Mouse (Mus musculus) brain, adult 2 months (tissue): ENCODE data around the gene Bfsp2.

Experiments
- DNase-seq: peaks from one replicate; pipeline ENCODE4 v3.0.0; 2011; ENCODE audit warnings: low read depth, low spot score

The Bfsp2 gene

GRCm38 (mm10) chr9:103480044-103480576, at the start of gene Bfsp2:
Gene Bfsp2, minus strand, starts transcription at chr9:103480420.
- peak; percentile 80 for DNase-seq

DNA sequence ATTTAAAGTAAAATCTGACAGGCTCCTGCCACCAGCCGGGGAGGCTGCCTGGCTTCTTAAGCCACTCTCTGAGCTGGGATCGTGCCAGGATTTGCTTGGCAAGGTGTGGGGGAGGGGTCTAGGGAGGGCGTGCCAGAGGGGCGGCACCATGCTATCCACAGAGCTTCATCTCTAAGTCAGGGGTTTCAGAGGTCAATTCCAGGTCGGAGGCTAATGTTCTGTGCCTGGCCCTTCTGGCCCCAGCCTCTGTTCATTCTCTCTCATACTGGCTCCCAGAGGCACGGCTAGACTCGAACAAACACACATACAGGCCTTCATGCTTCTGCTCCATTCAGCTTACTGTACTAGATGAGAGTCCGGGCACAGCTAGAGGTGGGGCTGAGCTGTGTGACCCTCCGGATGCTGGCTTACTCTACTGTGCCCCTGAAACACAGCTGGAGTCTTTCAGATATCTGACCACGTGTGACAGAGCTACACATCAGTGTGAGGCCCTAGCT, 44.9 kb upstream of the Bfsp2 start:
- DNase-seq = no peak

- no peak for DNase-seq
Measured at GRCm38 (mm10) chr9:103524600-103524999, 44.4 kb upstream of the Bfsp2 start.

DNA sequence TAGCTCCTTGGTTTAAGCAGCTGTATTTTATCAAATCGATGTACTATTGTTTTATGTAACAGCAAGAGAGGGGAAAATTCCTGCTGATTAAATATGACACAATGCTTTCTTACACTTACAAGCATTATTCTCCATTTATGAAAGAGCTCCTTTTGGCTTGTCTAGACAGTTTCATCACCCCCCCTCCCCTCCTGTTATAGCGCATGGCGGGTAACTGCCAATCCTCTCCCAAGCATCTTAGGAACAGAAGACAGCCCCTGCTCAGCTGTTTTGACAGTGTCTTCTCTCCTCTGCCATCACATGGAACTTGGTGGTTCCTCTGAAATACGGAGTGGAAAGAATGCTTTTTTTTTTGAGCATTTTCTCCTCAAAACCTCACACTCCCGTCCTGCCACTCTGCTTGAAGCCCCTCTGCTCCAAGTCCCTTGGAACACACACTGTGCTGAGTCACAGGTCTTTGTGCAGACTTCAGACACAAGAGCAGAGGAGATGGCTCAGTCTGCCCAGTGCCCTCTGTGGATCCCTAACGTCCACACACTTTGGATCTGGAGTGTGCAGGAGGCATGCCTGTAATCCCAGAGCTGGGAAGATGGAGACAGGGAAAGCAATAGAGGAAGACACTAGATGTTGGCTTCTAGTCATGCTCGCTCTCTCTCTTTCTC, 43.7 kb upstream of the Bfsp2 start:
- peak; percentile 77 for DNase-seq

- DNase-seq = no peak
Measured at GRCm38 (mm10) chr9:103523008-103523407, 42.8 kb upstream of the Bfsp2 start.

DNA sequence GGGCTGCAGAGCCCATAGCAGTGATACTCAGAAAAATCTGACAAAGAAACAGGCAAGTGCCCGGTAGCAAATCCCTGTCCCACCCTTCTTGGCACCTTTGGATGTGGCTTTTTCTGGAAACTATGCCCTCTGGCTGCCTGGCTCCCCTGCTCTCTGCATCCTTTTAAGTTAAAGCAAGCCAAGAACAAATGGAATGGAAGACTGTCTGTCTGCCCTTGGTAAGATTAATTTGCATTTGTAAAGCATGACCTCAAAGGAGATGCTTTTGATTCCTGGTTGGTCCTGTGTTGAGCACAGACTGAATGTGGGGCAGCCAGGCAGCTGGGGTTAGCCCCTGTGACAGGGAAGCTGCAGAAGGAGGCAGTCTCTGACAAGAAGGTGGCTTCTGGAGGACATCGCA, 33.7 kb upstream of the Bfsp2 start:
- DNase-seq = no peak

DNA sequence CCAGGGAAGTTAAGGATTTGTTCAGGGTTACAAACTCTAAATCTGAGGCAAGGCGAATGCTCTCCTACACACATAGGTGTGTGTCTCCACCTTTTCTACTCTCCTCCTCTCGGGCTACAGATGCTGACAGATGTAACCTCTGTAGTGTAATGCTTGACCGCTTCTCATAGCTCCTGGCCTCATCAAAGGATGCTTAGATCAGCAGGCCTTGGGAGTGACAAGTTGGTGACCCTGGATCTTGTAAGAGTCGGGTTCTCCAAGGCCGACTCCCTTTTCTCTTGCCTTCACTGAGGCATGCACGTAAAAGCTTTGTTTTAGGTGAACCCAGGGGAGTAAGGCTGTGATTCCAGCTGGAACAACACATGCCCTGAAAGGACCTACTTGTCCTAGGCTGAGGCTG, 32.0 kb upstream of the Bfsp2 start:
- DNase-seq = no peak

- DNase-seq = no peak
Measured at GRCm38 (mm10) chr9:103506968-103507584, 26.9 kb upstream of the Bfsp2 start.

GRCm38 (mm10) chr9:103505067-103505466, 24.8 kb upstream of the Bfsp2 start:
- DNase-seq = peak; percentile 82

DNA sequence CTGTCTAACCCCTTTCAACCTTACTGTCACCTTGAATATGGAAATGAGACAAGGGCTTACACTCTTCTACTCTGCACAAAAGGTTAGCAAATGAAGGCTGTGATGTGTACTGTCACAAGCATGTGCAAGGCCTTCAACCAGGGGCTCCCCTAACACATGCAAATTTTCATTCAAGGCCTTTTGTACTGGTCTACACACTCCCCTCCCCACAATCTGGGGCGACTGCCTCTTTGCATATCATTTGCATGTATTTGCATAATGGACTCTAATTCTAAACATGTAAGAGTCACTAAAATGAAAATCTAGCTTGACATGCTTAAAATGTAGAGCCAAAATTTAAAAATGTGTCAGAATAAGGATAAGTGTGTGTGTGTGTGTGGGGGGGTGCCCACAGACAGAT, 24.4 kb upstream of the Bfsp2 start:
- DNase-seq = peak; percentile 47

GRCm38 (mm10) chr9:103503586-103504298, 23.5 kb upstream of the Bfsp2 start:
- no peak for DNase-seq

- DNase-seq = peak; percentile 60
Measured at GRCm38 (mm10) chr9:103502655-103503054, 22.4 kb upstream of the Bfsp2 start.

GRCm38 (mm10) chr9:103501861-103502364, 21.7 kb upstream of the Bfsp2 start:
- peak; percentile 92 for DNase-seq

DNA sequence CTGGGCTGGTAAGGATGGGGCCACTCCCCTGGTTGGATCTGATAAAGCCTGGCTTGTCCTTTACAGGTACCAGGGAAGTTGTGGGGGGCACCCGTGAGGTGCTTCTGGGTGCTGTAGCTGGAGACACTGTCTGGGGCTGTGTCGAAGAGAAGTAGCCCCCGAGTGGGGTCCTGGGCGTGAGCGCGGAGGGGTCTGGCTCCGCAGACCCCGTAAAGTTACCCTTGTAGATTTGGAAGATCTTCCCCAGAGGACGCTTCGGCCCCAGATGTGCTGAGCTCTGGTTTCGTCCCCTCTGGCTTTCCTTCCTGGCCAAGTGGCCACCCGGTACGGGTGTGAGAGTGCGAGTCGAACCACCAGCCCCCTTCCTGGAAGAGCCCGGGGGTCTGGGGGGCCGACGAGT, 19.1 kb upstream of the Bfsp2 start:
- DNase-seq = no peak

GRCm38 (mm10) chr9:103498699-103499098, 18.5 kb upstream of the Bfsp2 start:
- peak; percentile 77 for DNase-seq

GRCm38 (mm10) chr9:103495391-103495790, 15.2 kb upstream of the Bfsp2 start:
- no peak for DNase-seq

DNA sequence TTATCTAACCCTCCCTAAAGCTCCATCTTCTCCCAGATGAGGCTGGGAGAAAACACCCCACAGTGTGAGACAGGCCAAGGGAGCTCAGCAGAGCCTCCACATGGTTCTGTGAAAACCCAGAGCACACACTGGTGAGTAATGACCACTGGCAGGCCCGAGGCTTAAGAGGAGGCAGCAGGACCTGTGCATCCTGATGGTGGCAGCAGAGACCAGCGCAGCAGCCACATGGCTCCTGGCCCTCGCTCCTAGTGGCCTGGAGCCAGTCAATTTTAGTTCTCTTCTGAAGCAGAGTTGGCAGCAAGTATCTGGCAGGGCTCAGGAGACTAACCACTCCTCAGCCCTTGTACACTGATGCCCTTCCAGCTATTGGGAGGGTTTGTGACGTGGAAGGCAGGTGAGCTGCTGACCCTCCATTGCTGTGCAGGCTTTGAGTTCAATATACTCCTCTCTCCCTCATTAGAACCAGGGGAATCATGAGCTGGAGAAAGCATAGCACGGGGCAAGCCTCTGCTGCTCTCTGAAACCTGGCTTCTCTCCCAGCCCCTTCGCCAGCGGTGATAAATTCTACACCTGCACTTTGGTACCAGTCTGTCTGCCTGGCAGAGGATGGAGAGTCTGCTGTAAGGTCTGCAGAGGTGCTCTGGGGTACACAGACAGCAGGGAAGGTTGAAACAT, 14.3 kb upstream of the Bfsp2 start:
- peak; percentile 97 for DNase-seq

DNA sequence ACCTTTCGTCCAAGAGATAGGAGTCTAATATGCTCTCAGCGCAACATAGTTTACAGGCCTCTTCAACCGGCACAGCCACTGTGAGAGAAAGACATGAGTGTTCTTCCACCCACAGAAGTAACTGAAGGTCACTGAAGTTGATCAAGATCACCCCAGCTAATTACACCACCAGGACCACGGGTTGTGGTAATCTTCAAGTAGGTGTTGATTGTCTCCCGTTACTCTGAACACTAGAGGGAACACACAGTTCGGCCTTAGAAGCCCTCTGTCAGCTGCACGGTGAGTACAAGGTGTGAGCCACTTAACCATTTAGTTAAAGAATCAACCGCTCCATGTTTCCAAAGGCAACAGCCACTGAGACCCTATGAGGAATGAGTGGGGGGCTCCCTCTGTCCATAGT, 11.8 kb upstream of the Bfsp2 start:
- no peak for DNase-seq

DNA sequence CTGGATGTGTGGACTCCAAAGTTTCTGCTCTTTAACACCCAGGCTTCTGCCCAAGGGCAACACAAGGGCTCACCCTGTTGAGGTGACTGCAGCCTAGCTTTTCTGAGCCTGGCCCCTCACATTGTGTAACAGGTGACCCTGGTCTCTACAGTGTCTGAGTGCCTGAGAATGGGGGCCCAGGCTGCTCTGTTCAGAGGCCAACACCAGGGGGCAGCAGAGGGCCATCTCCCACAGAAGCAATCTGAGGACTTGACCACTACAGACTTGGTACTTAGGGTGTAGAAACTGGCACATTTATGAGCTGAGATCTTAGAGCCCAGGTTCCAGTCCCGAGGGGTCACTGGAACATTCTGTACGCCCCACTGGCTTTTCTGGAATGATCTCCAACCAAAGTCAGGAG, 10.2 kb upstream of the Bfsp2 start:
- DNase-seq = peak; percentile 84

GRCm38 (mm10) chr9:103489883-103490282, 9.7 kb upstream of the Bfsp2 start:
- DNase-seq = no peak

GRCm38 (mm10) chr9:103489096-103489495, 8.9 kb upstream of the Bfsp2 start:
- DNase-seq = no peak

DNA sequence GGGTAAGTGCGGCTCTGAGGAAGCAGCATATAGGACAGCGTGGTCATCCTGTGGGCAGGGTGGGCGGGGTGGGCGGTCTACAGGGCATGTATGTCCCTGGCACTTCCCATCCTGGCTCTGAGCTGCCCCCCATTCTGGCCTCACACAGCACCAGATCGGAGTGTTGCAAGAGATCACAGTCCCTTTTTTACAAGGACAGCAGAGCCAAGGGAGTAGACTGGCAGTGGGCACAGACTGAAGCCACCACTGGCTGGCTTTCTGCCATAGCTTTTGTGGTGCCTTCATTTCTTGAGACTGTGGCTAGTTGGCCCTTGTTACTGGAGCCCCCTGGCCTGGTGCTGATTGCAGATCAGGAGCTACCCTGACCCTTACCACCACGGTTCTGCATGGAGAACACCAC, 6.0 kb upstream of the Bfsp2 start:
- DNase-seq = no peak
